ENCODE assay signal across 10 mouse cellular contexts in the genomic region with DNA sequence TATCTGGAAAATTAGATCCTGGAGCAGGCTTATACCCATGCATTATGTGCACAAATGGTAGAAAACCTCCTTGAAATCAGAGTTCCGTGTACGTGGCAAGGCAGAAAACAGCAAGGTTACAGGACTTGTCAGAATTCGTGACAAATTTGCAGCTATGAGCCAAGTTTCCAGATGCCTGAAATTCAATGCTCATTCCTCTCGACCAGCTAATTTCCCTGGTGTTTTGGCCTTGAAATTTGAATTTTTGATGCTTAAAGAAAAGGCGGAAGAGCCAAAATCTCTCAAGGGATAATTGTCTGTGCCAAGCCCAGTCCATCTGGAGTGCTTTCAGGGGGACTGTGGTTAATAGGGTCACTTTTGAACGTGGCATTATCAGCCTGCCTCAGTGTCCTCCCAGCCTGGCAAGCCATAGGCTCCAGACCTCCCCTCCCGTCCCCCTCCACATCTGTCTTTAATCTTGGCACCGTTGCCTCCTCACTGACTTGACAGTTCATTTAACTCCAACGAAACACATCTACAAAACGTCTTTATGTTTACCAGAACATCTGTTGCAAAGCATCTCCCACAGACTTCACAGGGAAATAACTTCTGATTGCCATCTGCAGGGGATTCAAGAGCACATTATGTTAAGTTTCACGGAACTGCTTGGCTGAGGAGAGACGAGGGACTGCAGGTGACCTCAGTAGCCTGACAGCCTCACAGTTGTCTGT. TPM values are rescaled to one million over a fixed set of nuclear protein-coding genes. Genes with fewer than 3 reads are reported as not detected.
DNase-seq lines count a peak whose midpoint lies in the region; ATAC-seq and TF ChIP-seq lines count a peak whose summit lies in the region.
"Had no signal": no experiment of that assay in that cellular context is flagged by ENCODE, and none has a peak within 500 bp of the region (broad histone marks: within the 10 kb centered on the region; RNA-seq: fewer than 3 reads in every experiment).

No protein-coding gene starts in this region.

- H3K4me1 ChIP-seq in forebrain, embryonic 14.5 days (ENCODE audit: control insufficient read depth, insufficient read depth, low read length), result peaks cover 10% of the 10 kb centered on the region
- no peaks in the 10 kb centered on the region for H3K4me1 ChIP-seq in forebrain, embryonic 11.5 days (replicated peaks; ENCODE audit: control insufficient read depth, insufficient read depth, low read length)
- H3K4me1 ChIP-seq in lung, postnatal 0 days (ENCODE audit: insufficient read depth, low read depth, low read length), result no peaks in the 10 kb centered on the region; the same call in 1 of the 2 replicates
- peaks cover 18% of the 10 kb centered on the region for H3K4me1 ChIP-seq in hindbrain, embryonic 13.5 days (replicated peaks)
- peaks cover 11% of the 10 kb centered on the region for H3K4me1 ChIP-seq in neural tube, embryonic 13.5 days (replicated peaks)

- peak; percentile 69 for ATAC-seq in forebrain, embryonic 14.5 days
- no peak for ATAC-seq in forebrain, embryonic 11.5 days (replicated peaks; ENCODE audit: low FRiP score)
- peak; percentile 35; the same call in 1 of the 2 replicates for ATAC-seq in lung, postnatal 0 days
- peak; percentile 85 for ATAC-seq in hindbrain, embryonic 13.5 days (ENCODE audit: low FRiP score)
- ATAC-seq in neural tube, embryonic 13.5 days (ENCODE audit: low read depth), result peak; percentile 69
- ATAC-seq in megakaryocyte progenitor cell, adult 5-6 weeks (replicated peaks; ENCODE audit: poor library complexity), result no peak

- H3K27me3 ChIP-seq in forebrain, embryonic 14.5 days (replicated peaks; ENCODE audit: control insufficient read depth, insufficient read depth, low read length), result no peaks in the 10 kb centered on the region
- H3K27me3 ChIP-seq in forebrain, embryonic 11.5 days (ENCODE audit: control insufficient read depth, insufficient read depth, low read length), result no peaks in the 10 kb centered on the region
- no peaks in the 10 kb centered on the region for H3K27me3 ChIP-seq in lung, postnatal 0 days (replicated peaks; ENCODE audit: insufficient read depth, low read length)
- H3K27me3 ChIP-seq in hindbrain, embryonic 13.5 days, result no peaks in the 10 kb centered on the region
- no peaks in the 10 kb centered on the region for H3K27me3 ChIP-seq in neural tube, embryonic 13.5 days

- no peaks in the 10 kb centered on the region for H3K9me3 ChIP-seq in forebrain, embryonic 14.5 days (replicated peaks; ENCODE audit: control insufficient read depth, low read length)
- no peaks in the 10 kb centered on the region for H3K9me3 ChIP-seq in forebrain, embryonic 11.5 days (ENCODE audit: control insufficient read depth, low read length)
- no peaks in the 10 kb centered on the region for H3K9me3 ChIP-seq in lung, postnatal 0 days (ENCODE audit: low read length)
- no peaks in the 10 kb centered on the region for H3K9me3 ChIP-seq in hindbrain, embryonic 13.5 days
- H3K9me3 ChIP-seq in neural tube, embryonic 13.5 days, result no peaks in the 10 kb centered on the region

- no peak overlapping the region for H3K4me2 ChIP-seq in forebrain, embryonic 14.5 days (ENCODE audit: low read length)
- H3K4me2 ChIP-seq in forebrain, embryonic 11.5 days (ENCODE audit: low read depth, low read length, severe bottlenecking), result no peak overlapping the region
- no peak overlapping the region for H3K4me2 ChIP-seq in lung, postnatal 0 days (replicated peaks; ENCODE audit: low read depth, low read length)
- H3K4me2 ChIP-seq in hindbrain, embryonic 13.5 days, result no peak overlapping the region
- no peak overlapping the region for H3K4me2 ChIP-seq in neural tube, embryonic 13.5 days

- H3K4me3 ChIP-seq in forebrain, embryonic 14.5 days (ENCODE audit: low read depth, low read length), result no peak overlapping the region
- H3K4me3 ChIP-seq in forebrain, embryonic 11.5 days (ENCODE audit: low read depth, low read length), result no peak overlapping the region
- H3K4me3 ChIP-seq in lung, postnatal 0 days (ENCODE audit: low read depth, low read length), result no peak overlapping the region
- no peak overlapping the region for H3K4me3 ChIP-seq in hindbrain, embryonic 13.5 days
- H3K4me3 ChIP-seq in neural tube, embryonic 13.5 days, result no peak overlapping the region

- H3K9ac ChIP-seq in forebrain, embryonic 14.5 days (ENCODE audit: low read length), result no peak overlapping the region
- no peak overlapping the region for H3K9ac ChIP-seq in forebrain, embryonic 11.5 days (ENCODE audit: low read length)
- H3K9ac ChIP-seq in lung, postnatal 0 days (replicated peaks; ENCODE audit: low read depth), result no peak overlapping the region
- no peak overlapping the region for H3K9ac ChIP-seq in hindbrain, embryonic 13.5 days
- H3K9ac ChIP-seq in neural tube, embryonic 13.5 days, result no peak overlapping the region

- DNase-seq in forebrain, embryonic 14.5 days (ENCODE audit: low spot score), result peak; percentile 72
- DNase-seq in forebrain, embryonic 11.5 days (ENCODE audit: low spot score), result no peak
- peak; percentile 66 for DNase-seq in lung, postnatal 0 days (ENCODE audit: low spot score)
- DNase-seq in lung, postnatal 25 days (ENCODE audit: low spot score), result no peak
- no peak for DNase-seq in urinary bladder, adult 18-20 months (ENCODE audit: low spot score in 2 of 2)
- DNase-seq: B cell, adult 2 months had no signal

- H3K27ac ChIP-seq in forebrain, embryonic 14.5 days (ENCODE audit: low read depth, low read length), result peak overlapping the region; percentile 40; the same call in 1 of the 2 replicates
- H3K27ac ChIP-seq in forebrain, embryonic 11.5 days (ENCODE audit: low read depth, low read length), result no peak overlapping the region
- no peak overlapping the region for H3K27ac ChIP-seq in lung, postnatal 0 days (ENCODE audit: low read length)
- H3K27ac ChIP-seq in hindbrain, embryonic 13.5 days, result no peak overlapping the region
- no peak overlapping the region for H3K27ac ChIP-seq in neural tube, embryonic 13.5 days (replicated peaks)

- 39% methylated on average over 12 of the region's 12 CpGs for WGBS in forebrain, embryonic 14.5 days
- 60% methylated on average over 12 of the region's 12 CpGs for WGBS in forebrain, embryonic 11.5 days
- WGBS in lung, postnatal 0 days, result 31% methylated on average over 12 of the region's 12 CpGs
- 42% methylated on average over 12 of the region's 12 CpGs for WGBS in hindbrain, embryonic 13.5 days
- 49% methylated on average over 12 of the region's 12 CpGs for WGBS in neural tube, embryonic 13.5 days

- H3K36me3 ChIP-seq in forebrain, embryonic 14.5 days (ENCODE audit: control insufficient read depth, insufficient read depth, low read length), result no peaks in the 10 kb centered on the region
- no peaks in the 10 kb centered on the region for H3K36me3 ChIP-seq in forebrain, embryonic 11.5 days (ENCODE audit: control insufficient read depth, insufficient read depth, low read length)
- H3K36me3 ChIP-seq in lung, postnatal 0 days (ENCODE audit: insufficient read depth, low read length), result no peaks in the 10 kb centered on the region
- H3K36me3 ChIP-seq in hindbrain, embryonic 13.5 days, result 0 out of 2 replicates have a peak, but pooled peaks cover under 1% of the 10 kb centered on the region
- H3K36me3 ChIP-seq in neural tube, embryonic 13.5 days, result 0 out of 2 replicates have a peak, but pooled peaks cover under 1% of the 10 kb centered on the region

- TF ChIP-seq EP300 in lung, postnatal 0 days (IDR thresholded peaks at IDR 0.05), result no peak

- TF ChIP-seq CTCF in lung, postnatal 0 days (IDR thresholded peaks at IDR 0.05), result no peak; the same call in 1 of the 2 replicates

RNA-seq across cellular contexts. Expression of gene Zc2hc1b, which starts 6.9 kb away (rescaled TPM):
- not detected in 2 replicates for polyA plus RNA-seq in forebrain, embryonic 14.5 days (2014; fragmentation: Nextera tagmentation; extraction: Ambion mirVana)
- polyA plus RNA-seq in forebrain, embryonic 11.5 days (2014; fragmentation: Nextera tagmentation; extraction: Ambion mirVana), result not detected in 2 replicates
- not detected in 2 replicates for polyA plus RNA-seq in lung, postnatal 0 days (2015; fragmentation: Nextera tagmentation; extraction: Ambion mirVana)
- polyA plus RNA-seq in hindbrain, embryonic 13.5 days (2015; fragmentation: Nextera tagmentation; extraction: Ambion mirVana), result not detected in 2 replicates
- not detected in 2 replicates for polyA plus RNA-seq in neural tube, embryonic 13.5 days (2015; fragmentation: Nextera tagmentation; extraction: Ambion mirVana)
- total RNA-seq in megakaryocyte progenitor cell, adult 5-6 weeks (2015), result not detected in 2 replicates
- total RNA-seq in megakaryocyte progenitor cell, adult 5-6 weeks (2017), result not detected in 2 replicates
- total RNA-seq: left cerebral cortex, postnatal 36 days had no signal

RNA-seq across cellular contexts. Expression of gene Ltv1, which starts 22.1 kb away (rescaled TPM):
- 37.3 and 38.8 TPM in 2 replicates for polyA plus RNA-seq in forebrain, embryonic 14.5 days (2014; fragmentation: Nextera tagmentation; extraction: Ambion mirVana)
- 70.3 and 74.0 TPM in 2 replicates for polyA plus RNA-seq in forebrain, embryonic 11.5 days (2014; fragmentation: Nextera tagmentation; extraction: Ambion mirVana)
- polyA plus RNA-seq in lung, postnatal 0 days (2015; fragmentation: Nextera tagmentation; extraction: Ambion mirVana), result 32.2 and 33.1 TPM in 2 replicates
- polyA plus RNA-seq in hindbrain, embryonic 13.5 days (2015; fragmentation: Nextera tagmentation; extraction: Ambion mirVana), result 36.5 and 40.8 TPM in 2 replicates
- 37.9 and 51.4 TPM in 2 replicates for polyA plus RNA-seq in neural tube, embryonic 13.5 days (2015; fragmentation: Nextera tagmentation; extraction: Ambion mirVana)
- total RNA-seq in megakaryocyte progenitor cell, adult 5-6 weeks (2015), result 91.4 and 91.6 TPM in 2 replicates
- total RNA-seq in megakaryocyte progenitor cell, adult 5-6 weeks (2017), result 68.6 and 69.3 TPM in 2 replicates

Comparison
In these comparisons a context has a peak if more than half of its experiments do, and no peak if none do; other contexts are left out.
1. ATAC-seq: peak in forebrain, embryonic 14.5 days (single experiment), lung, postnatal 0 days (single experiment), hindbrain, embryonic 13.5 days (single experiment) and neural tube, embryonic 13.5 days (single experiment); none in forebrain, embryonic 11.5 days (single experiment) and megakaryocyte progenitor cell, adult 5-6 weeks (single experiment).
2. DNase-seq: peak in forebrain, embryonic 14.5 days (single experiment) and lung, postnatal 0 days (single experiment); none in forebrain, embryonic 11.5 days (single experiment), lung, postnatal 25 days (single experiment) and urinary bladder, adult 18-20 months (0 of 2).